Mouse (Mus musculus): ENCODE results near the gene Map3k7cl. TPM values are rescaled to one million over a fixed set of nuclear protein-coding genes. Genes with fewer than 3 reads are reported as not detected.

Map3k7cl gene
- total RNA-seq, 2 experiments from 2014 or later, result 33.0 to 37.6 TPM

GRCm38 (mm10) chr16:87585548-87586262, 32.6 kb downstream of the Map3k7cl start:
- DNase-seq (ENCODE audit: low spot score in 2 of 2), result no peak

DNA sequence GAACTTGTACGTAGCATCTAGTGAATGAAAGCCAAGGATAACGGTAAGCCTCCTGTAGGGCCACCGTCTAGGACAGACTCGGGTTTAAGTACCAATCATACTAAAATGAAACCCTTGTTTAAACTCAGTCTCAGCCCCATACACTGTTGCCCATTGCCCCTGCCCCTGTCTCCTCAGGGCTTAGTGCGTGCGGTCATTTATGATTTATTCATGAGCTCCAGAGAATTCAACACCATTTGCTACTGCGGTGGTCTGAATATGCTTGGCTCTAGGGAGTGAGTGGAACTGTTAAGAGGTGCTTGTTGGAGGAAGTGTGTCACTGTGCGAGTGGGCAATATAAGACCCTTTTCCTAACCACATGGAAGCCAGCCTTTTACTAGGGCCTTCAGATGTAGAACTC, 34.7 kb downstream of the Map3k7cl start:
- no peak for DNase-seq (ENCODE audit: low spot score in 2 of 2)

DNA sequence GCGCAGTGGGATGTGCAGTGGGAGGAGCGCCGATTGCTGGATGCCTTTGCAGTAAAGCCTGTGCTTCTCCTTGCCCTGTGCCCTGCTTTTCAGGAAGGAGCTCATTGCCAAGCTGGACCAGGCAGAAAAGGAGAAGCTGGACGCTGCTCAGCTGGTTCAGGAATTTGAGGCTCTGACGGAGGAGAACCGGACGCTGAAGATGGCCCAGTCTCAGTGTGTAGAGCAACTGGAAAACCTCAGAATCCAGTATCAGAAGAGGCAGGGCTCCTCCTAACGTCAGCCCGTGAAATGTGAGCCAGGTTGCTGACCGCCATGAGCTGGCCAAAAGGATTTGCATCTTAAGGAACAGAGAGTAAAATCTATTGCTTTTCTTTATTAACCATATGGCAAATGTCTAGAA, 41.0 kb downstream of the Map3k7cl start:
- no peak for DNase-seq (ENCODE audit: low spot score in 2 of 2)

DNA sequence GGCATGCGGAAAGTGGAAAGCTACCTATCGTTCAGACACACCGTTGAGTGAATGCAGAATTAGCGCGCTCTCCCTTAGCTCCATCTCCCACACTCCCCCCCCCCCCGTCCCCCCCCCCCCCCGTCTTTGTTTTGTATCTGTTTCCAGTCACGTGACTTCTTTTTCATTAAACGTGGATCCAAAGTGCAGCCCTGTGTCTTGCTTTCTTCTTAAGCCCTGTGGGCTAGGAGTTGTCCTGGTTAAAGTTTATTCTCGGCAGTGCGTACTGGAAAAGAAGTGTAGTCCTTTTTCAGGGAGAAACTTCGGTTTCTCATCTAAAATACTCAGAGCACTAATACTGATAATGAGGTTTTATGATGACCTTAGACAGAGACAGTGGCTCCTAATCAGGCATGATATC, 42.0 kb downstream of the Map3k7cl start:
- DNase-seq (ENCODE audit: low spot score in 2 of 2), result no peak

DNA sequence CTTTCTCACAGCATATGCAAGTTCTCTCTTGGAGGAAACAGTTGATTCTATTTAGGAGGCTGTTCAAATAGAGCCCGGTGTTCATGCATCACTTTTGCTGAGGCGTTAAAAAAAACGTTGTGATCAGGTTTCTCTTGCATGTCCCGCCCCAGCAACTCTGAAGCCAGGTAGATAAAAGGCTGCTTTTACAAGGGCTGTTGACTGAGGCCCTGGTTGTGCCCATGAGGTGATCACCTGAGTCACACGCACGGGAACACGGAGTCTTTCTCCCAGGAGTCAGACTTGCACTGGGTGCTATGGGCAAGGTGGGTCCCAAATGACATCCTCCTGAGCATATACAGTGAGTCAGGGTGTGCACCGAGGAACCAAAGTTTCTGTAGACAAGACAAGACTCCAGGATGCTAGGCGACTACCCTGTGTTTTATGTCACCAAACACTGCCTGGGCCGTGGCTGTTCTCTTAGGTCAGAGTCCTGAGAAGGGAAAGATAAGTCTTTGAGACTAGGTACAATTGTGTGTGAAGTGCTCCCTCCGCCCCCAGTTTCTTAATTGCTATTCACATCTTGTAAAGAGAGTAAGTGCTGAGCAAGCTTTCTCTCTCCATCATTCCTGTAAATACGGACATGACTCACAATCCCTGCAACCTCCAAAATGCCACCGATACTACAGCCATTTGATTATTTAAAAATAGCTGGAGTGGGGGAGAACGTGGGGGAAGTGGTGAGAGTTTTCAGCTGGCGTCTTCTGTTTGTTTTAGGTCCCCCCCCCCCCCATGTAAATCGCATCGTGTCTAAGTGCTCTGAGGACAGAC, 49.8 kb downstream of the Map3k7cl start:
- DNase-seq (ENCODE audit: low spot score in 2 of 2), result no peak

DNA sequence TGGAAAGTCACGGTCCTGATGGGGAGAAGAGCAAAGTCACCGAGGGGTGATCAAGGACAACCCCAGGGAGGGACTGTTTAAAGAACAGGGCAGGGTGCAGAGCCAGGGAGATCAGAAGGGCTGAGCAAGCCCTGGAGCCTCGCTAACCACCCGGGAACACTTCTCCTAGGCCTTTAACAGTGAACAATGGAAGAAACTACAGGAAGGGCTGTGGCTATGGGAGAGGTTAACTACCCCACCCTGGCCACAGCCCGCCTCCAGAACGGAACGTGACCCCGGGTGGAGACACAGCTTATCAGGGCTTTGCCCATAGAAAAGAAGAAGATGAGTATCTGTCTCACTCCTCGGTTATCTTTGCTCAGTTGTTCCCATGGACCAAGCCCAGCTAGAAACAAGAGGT, 50.9 kb downstream of the Map3k7cl start:
- no peak for DNase-seq (ENCODE audit: low spot score in 2 of 2)

DNA sequence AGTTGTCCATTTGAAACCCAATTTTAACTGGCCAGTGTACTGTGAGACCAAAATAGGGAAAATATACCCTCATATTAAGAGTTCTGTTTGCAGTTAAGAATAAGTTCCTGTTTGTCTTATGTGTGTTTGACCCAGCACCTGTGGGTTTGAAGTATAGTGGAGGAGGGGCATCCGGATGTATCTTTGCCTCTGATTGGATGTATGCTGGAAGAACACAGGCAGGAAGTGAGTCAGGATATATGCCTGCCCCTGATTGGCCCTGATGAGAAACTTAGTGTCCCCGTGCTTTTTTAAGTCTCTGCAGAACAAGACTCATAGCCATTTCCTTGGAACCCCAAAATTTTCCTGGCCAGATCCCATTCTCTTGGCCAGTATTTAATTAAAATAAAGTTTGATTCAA, 51.8 kb downstream of the Map3k7cl start:
- DNase-seq (ENCODE audit: low spot score in 2 of 2), result no peak

DNA sequence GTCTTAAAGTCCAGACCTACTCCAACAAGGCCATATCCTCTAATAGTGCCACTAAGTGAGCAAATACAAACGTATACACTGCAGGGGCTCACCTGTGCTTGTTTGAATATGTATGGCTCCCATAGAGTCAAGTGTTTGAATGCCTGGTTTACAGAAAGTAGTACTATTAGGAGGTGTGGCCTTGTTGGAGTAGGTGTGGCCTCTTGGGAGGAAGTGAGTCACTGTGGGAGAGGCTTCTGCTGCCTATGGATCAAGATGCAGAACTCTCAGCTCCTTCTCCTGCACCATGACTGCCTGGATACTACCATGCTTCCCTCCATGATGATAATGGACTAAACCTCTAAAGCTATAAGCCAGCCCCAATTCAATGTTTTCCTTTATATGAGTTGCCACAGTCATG, 54.3 kb downstream of the Map3k7cl start:
- DNase-seq (ENCODE audit: low spot score in 2 of 2), result no peak

DNA sequence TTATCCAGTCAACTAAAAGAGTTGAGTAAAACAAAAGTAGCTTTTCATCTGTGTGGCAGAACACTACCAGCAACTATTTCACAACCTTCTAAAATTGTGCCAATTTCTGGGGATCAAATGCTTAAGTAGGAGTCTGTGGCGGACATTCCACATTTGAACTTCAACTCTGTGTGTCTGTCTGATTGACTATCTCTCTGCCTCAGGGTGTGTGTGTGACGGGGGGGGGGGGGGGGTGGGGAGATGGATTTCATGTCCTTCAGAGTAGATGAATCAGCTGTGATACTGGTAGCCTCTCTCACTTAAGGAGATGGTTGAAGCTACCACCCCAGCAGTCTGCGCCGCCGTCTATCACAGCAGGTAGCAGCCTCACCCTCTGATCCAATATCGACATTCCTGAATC, 54.8 kb downstream of the Map3k7cl start:
- no peak for DNase-seq (ENCODE audit: low spot score in 2 of 2)

DNA sequence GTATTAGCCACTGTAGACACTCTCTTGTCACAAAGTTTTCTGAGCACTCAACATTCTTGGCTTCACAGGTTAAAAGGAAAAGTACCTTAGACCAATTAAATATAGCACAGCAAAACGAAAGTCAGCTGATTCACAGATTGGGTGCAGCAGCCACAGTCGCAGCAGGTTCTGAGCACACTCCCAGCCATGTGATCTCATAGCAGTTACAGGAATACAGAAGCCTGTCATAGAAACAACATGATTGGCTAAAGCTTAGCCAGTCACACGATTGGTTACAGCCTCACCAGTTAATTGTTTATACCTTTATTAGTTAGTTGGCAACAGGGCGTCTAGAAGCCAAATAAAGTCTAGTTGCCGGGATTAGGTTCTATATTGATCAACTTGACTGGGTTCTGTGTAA, 57.0 kb downstream of the Map3k7cl start:
- DNase-seq (ENCODE audit: low spot score in 2 of 2), result no peak

- no peak for DNase-seq (ENCODE audit: low spot score in 2 of 2)
These were observed 57.6 kb downstream of the Map3k7cl start for GRCm38 (mm10) chr16:87610556-87611295.

DNA sequence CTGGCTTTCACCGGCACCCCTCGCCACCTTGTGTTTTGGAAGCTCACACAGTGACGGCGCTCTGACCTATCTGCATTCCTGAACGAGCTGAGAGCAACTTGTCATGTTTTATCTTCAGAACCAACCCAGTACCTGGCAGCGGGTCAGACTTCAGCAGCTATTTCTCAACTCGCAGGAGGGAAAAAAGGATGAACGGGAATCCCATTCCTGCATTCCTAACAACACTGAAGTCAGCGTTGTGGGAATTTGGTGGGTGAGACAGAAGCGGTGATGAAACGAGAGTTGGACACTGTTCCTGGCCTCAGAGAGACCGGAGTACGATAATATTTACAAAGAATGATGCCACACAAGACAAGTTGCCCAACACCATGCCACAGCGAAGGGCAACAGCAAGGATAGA, 58.3 kb downstream of the Map3k7cl start:
- DNase-seq (ENCODE audit: low spot score in 2 of 2), result no peak

DNA sequence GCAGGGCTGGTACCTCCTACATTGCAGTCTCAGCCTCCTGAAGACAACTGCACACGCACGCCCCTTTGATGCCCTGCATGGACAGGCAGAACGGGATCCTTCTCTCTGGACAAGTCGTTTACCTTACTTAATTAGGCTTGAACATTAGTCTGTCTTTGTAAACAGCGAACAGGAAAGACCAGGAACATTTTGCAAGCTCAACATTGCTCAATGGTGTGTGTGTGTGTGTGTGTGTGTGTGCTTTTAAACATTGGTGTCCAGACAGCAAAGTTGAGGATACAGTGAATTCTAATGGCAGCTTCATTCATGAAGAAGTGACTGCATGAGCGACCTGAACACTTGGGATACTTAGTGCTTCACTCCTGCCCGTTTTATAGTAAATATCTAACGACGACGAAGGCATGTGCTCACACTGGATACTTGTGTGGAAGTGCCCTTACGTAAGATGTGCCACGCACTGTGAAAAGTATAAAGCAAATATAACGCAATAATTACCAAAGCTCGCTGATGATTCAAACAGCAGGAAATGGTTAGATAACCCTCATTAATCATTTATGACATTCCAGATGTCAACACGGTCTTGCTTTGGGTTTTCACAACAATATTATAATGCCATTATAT, 59.2 kb downstream of the Map3k7cl start:
- DNase-seq (ENCODE audit: low spot score in 2 of 2), result no peak

- DNase-seq (ENCODE audit: low spot score in 2 of 2), result no peak
These were observed 64.2 kb downstream of the Map3k7cl start for GRCm38 (mm10) chr16:87617377-87617776.

GRCm38 (mm10) chr16:87621246-87621645, 68.1 kb downstream of the Map3k7cl start:
- DNase-seq (ENCODE audit: low spot score in 2 of 2), result no peak

- no peak for DNase-seq (ENCODE audit: low spot score in 2 of 2)
These were observed 70.8 kb downstream of the Map3k7cl start for GRCm38 (mm10) chr16:87623881-87624280.

GRCm38 (mm10) chr16:87624937-87625336, 71.8 kb downstream of the Map3k7cl start:
- DNase-seq (ENCODE audit: low spot score in 2 of 2), result no peak

DNA sequence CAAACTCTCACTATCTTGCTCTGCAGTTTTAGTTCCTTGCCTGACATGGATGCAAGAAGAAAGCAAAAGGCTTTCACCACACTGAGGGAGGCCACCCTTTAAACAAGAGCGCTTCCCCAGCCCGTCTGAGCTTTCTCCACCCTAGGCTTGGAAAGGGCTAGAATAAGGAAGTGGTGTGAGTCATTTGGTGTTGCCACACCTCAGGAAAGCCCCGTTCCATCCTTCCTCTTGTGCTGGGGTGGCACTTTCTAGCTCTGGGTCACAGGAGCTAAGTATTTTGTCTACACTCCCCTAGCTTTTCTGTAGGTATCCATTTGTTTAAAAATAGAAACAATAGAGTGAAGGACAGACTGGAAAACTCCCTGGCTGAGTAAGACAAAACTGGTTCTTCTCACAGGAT, 72.2 kb downstream of the Map3k7cl start:
- DNase-seq (ENCODE audit: low spot score in 2 of 2), result no peak

DNA sequence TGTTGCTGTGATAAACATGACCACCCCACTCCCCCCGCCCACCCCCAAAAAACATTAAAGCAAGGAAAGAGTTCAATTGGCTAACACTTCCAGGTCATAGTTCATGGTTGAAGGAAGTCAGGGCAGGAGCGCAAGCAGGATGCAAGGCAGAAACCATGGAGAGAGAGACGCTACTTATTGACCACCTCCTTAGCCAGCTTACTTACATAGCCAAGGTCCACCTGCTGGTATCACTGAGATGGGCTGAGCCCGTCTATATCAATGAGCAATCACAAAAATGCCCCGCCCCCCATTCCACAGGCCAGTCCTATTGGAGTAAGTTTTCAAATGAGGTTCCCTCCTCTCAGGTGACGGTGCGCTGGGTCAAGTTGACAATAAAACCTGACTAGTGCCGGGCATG, 72.7 kb downstream of the Map3k7cl start:
- DNase-seq (ENCODE audit: low spot score in 2 of 2), result no peak

DNA sequence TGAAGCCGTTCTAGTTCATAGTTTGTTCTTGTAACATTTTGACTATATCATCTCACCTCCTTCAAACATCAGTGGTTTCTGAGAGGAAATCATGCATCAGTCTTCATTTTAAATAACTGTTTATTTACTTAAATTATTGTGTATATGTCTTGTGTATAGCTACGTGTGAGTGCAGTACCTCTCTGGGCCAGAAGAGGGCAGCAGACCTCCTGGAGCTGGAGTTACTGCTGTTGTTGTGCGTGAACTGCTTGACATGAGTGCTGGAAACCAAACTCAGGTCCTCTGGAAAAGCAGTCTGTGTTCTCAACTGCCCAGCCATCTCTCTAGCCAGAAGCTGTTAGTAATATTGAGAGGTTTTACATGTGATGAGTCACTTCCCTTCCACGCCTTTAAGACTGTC, 73.6 kb downstream of the Map3k7cl start:
- DNase-seq (ENCODE audit: low spot score in 2 of 2), result no peak

DNA sequence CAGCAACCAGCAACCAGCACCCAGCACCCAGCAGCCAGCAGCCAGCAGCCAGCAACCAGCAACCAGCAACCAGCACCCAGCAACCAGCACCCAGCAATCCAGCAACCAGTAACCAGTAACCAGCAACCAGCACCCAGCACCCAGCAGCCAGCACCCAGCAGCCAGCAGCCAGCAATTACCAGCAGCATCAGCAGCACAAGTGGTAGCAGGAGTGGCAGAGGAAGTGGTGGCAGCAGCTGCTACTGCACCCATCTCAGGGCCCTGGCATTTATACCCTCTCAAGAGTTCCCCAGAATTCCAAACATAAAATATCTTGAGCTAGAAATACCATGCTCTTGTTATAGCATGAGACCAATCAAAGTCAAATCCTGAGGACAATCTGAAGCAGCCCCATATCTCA, 81.6 kb downstream of the Map3k7cl start:
- no peak for DNase-seq (ENCODE audit: low spot score in 2 of 2)
